Mouse (Mus musculus) MEL (cell line): ENCODE results near the gene Rps24. TPM values are rescaled to one million over a fixed set of nuclear protein-coding genes. Genes with fewer than 3 reads are reported as not detected.
A peak's percentile ranks its signal among the peaks of the same experiment; 100 is the strongest.

ENCODE experiments used
- DNase-seq: peaks from one replicate; pipeline ENCODE4 v3.0.0; 2011; ENCODE audit warnings: low read depth, low spot score
- H3K27ac ChIP-seq: 2 replicates; pipeline ENCODE4 v1.5.1; 2012; ENCODE audit warnings: low read depth, mild to moderate bottlenecking, control low read depth, low read length, moderate library complexity; ENCODE audit not compliant: control insufficient read depth
- H3K27me3 ChIP-seq, 2 experiments: fragments of 150-350 bp in 1 of 2; sonication (generic) in 1 of 2; 2 replicates each; pipeline ENCODE4 v1.6.1; 2012; ENCODE audit warnings: low read length in 2 of 2, mild to moderate bottlenecking in 2 of 2, improper control_type of control experiment in 1 of 2, moderate library complexity in 1 of 2; ENCODE audit not compliant: insufficient read depth in 2 of 2, control insufficient read depth in 1 of 2
- H3K36me3 ChIP-seq, 2 experiments: 2 replicates each; pipeline ENCODE4 v1.6.1; 2012 to 2014; ENCODE audit warnings: low read length in 2 of 2, improper control_type of control experiment in 1 of 2, inconsistent platforms in 1 of 2, mild to moderate bottlenecking in 1 of 2; ENCODE audit not compliant: insufficient read depth in 2 of 2, control insufficient read depth in 1 of 2
- H3K4me1 ChIP-seq, 2 experiments: fragments of 150-350 bp in 1 of 2; sonication (generic) in 1 of 2; 2 replicates each; pipeline ENCODE4 v1.6.1; 2012; ENCODE audit warnings: low read length in 2 of 2, improper control_type of control experiment in 1 of 2, mild to moderate bottlenecking in 1 of 2; ENCODE audit not compliant: insufficient read depth in 2 of 2, control insufficient read depth in 1 of 2
- H3K4me3 ChIP-seq, 2 experiments: fragments of 150-350 bp in 1 of 2; sonication (generic) in 1 of 2; 2 replicates each; pipeline ENCODE4 v1.5.1; 2012; ENCODE audit warnings: low read depth in 2 of 2, low read length in 2 of 2, mild to moderate bottlenecking in 2 of 2, moderate library complexity in 2 of 2, control low read depth in 1 of 2, improper control_type of control experiment in 1 of 2; ENCODE audit not compliant: control insufficient read depth in 1 of 2, insufficient read depth in 1 of 2
- H3K79me2 ChIP-seq: 2 replicates; pipeline ENCODE4 v1.6.1; 2012; ENCODE audit warnings: mild to moderate bottlenecking, low read length, moderate library complexity; ENCODE audit not compliant: control insufficient read depth, poor library complexity, insufficient read depth
- H3K9ac ChIP-seq: 2 replicates; pipeline ENCODE4 v1.6.1; 2012; ENCODE audit warnings: low read depth, mild to moderate bottlenecking, control low read depth, low read length, moderate library complexity; ENCODE audit not compliant: control insufficient read depth, poor library complexity, severe bottlenecking
- H3K9me3 ChIP-seq: fragments of 150-350 bp; sonication (generic); replicated peaks from 2 replicates; pipeline ENCODE4 v1.6.1; 2012; ENCODE audit warnings: mild to moderate bottlenecking, low read length, improper control_type of control experiment, moderate library complexity; ENCODE audit not compliant: insufficient read depth
- BHLHE40 ChIP-seq: IDR thresholded peaks from 2 replicates; pipeline ENCODE4 v1.6.1; 2012; ENCODE audit warnings: low read depth, mild to moderate bottlenecking, inconsistent platforms, low read length, improper control_type of control experiment, borderline replicate concordance
- CHD1 ChIP-seq: IDR thresholded peaks from 2 replicates; pipeline ENCODE4 v1.6.1; 2012; ENCODE audit warnings: low read depth, mild to moderate bottlenecking, inconsistent platforms, low read length, improper control_type of control experiment
- EP300 ChIP-seq, 2 experiments: IDR thresholded peaks; 2 replicates each; pipeline ENCODE4 v1.6.1; 2011; ENCODE audit warnings: improper control_type of control experiment in 2 of 2, low read length in 2 of 2, low read depth in 1 of 2, mild to moderate bottlenecking in 1 of 2
- ETS1 ChIP-seq: IDR thresholded peaks from 2 replicates; pipeline ENCODE4 v1.6.1; 2012; ENCODE audit warnings: low read depth, mild to moderate bottlenecking, inconsistent platforms, low read length, improper control_type of control experiment, moderate library complexity
- MYC ChIP-seq: IDR thresholded peaks from 2 replicates; pipeline ENCODE4 v1.6.1; 2011; ENCODE audit warnings: low read depth, mild to moderate bottlenecking, low read length, improper control_type of control experiment, moderate library complexity
- NELFE ChIP-seq: IDR thresholded peaks from 2 replicates; pipeline ENCODE4 v1.6.1; 2011; ENCODE audit warnings: low read depth, low read length, improper control_type of control experiment
- POLR2A ChIP-seq, 2 experiments: IDR thresholded peaks; 2 replicates each; pipeline ENCODE4 v1.6.1; 2011 to 2012; ENCODE audit warnings: low read length in 2 of 2, mild to moderate bottlenecking in 2 of 2, control low read depth in 1 of 2, improper control_type of control experiment in 1 of 2, low read depth in 1 of 2, moderate library complexity in 1 of 2; ENCODE audit not compliant: control insufficient read depth in 1 of 2, insufficient read depth in 1 of 2, poor library complexity in 1 of 2
- POLR2AphosphoS2 ChIP-seq: IDR thresholded peaks from 2 replicates; pipeline ENCODE4 v1.6.1; 2011; ENCODE audit warnings: low read length, improper control_type of control experiment
- POLR2AphosphoS5 ChIP-seq: IDR thresholded peaks from 2 replicates; pipeline ENCODE4 v1.6.1; 2012; ENCODE audit warnings: low read depth, borderline replicate concordance, mild to moderate bottlenecking, inconsistent platforms, low read length, moderate library complexity, mixed read lengths
- SIN3A ChIP-seq: IDR thresholded peaks from 2 replicates; pipeline ENCODE4 v1.6.1; 2012; ENCODE audit warnings: low read length, improper control_type of control experiment, inconsistent platforms
- SMC3 ChIP-seq: IDR thresholded peaks from 2 replicates; pipeline ENCODE4 v1.6.1; 2011; ENCODE audit warnings: low read depth, low read length, improper control_type of control experiment
- USF1 ChIP-seq: IDR thresholded peaks from 2 replicates; pipeline ENCODE4 v1.6.1; 2014; ENCODE audit warnings: low read depth, mild to moderate bottlenecking, inconsistent platforms, low read length, improper control_type of control experiment, moderate library complexity
- ZKSCAN1 ChIP-seq: IDR thresholded peaks from 2 replicates; pipeline ENCODE4 v1.6.1; 2012; ENCODE audit warnings: low read depth, mild to moderate bottlenecking, inconsistent platforms, low read length, improper control_type of control experiment, moderate library complexity
- ZMIZ1 ChIP-seq: IDR thresholded peaks from 2 replicates; pipeline ENCODE4 v1.6.1; 2012; ENCODE audit warnings: low read depth, mild to moderate bottlenecking, inconsistent platforms, low read length, improper control_type of control experiment, moderate library complexity
- ZNF384 ChIP-seq: IDR thresholded peaks from 2 replicates; pipeline ENCODE4 v1.6.1; 2012; ENCODE audit warnings: low read depth, mild to moderate bottlenecking, inconsistent platforms, low read length, improper control_type of control experiment
- polyA plus RNA-seq, 2 experiments: library from polyadenylated mRNA; stranded (reverse) in 1 of 2; unstranded in 1 of 2; fragments of >175 nt in 1 of 2; fragments of >200 nt in 1 of 2; gene quantifications; 2 replicates each; pipeline versions ENCODE4 v1.2.1 to v1.2.4; 2012; ENCODE audit warnings: low replicate concordance in 2 of 2, low read depth in 1 of 2; ENCODE audit not compliant: insufficient read length in 2 of 2, insufficient read depth in 1 of 2, missing spikeins in 1 of 2
- total RNA-seq: library from RNA; depleted of rRNA; stranded (reverse); fragments of 300-350 nt; gene quantifications from 2 replicates; pipeline ENCODE4 v1.2.3, GENCODE M21; 2012

Rps24 gene
- total and polyA plus RNA-seq, 3 experiments: 2,687 to 2,914 TPM; not detected in 1

- Histone ChIP-seq H3K79me2 (peaks cover 15% of the 10 kb centered on the region), H3K27ac (no peak overlapping the region), H3K9me3 (no peaks in the 10 kb centered on the region), H3K4me1 (peaks cover 0 to 11% of the 10 kb centered on the region in 2 experiments; a peak in 2 of 4 replicates), H3K4me3 (no peak overlapping the region), H3K36me3 (peaks cover 30 to 35% of the 10 kb centered on the region in 2 experiments), H3K27me3 (no peaks in the 10 kb centered on the region), H3K9ac (no peak overlapping the region)
- TF ChIP-seq NELFE: 0 out of 2 replicates have a peak, but pooled peaks have one; percentile 38
- peak; percentile 58; the same call in 1 of the 2 replicates for TF ChIP-seq POLR2AphosphoS5
- TF ChIP-seq SMC3: no peak
- no peak for TF ChIP-seq BHLHE40
- TF ChIP-seq CHD1: no peak
- no peak for TF ChIP-seq ETS1
- TF ChIP-seq MYC: no peak
- no peak for TF ChIP-seq ZNF384
- no peak for TF ChIP-seq EP300 (IDR thresholded peaks at IDR 0.05; ENCODE audit: low read depth in 1 of 2, low read length in 2 of 2)
- no peak for TF ChIP-seq USF1
- TF ChIP-seq POLR2AphosphoS2: peak; percentile 52; the same call in 1 of the 2 replicates
- TF ChIP-seq ZKSCAN1: no peak
- peak; percentile 43 for TF ChIP-seq ZMIZ1
- TF ChIP-seq SIN3A: no peak
- peak; percentile 40 for DNase-seq
Observed at GRCm38 (mm10) chr14:24498561-24499255, 11.8 kb downstream of the Rps24 start.

- Histone ChIP-seq H3K27me3 (no peaks in the 10 kb centered on the region), H3K79me2 (peaks cover 8% of the 10 kb centered on the region; the same call in 1 of the 2 replicates), H3K27ac (no peak overlapping the region), H3K9me3 (no peaks in the 10 kb centered on the region), H3K4me3 (no peak overlapping the region), H3K36me3 (peaks cover 22 to 29% of the 10 kb centered on the region in 2 experiments), H3K4me1 (peaks cover 0 to 6% of the 10 kb centered on the region in 2 experiments; a peak in 2 of 4 replicates), H3K9ac (no peak overlapping the region)
- TF ChIP-seq POLR2A (IDR thresholded peaks at IDR 0.05; ENCODE audit: control insufficient read depth in 1 of 2, insufficient read depth in 1 of 2, low read depth in 1 of 2, low read length in 2 of 2, poor library complexity in 1 of 2) (peak in 1 of 2 experiments; percentile 8; a peak in 1 of 4 replicates), CHD1 (no peak), ZMIZ1 (peak; percentile 4; the same call in 1 of the 2 replicates)
- DNase-seq: no peak
Observed at GRCm38 (mm10) chr14:24499478-24499877, 12.6 kb downstream of the Rps24 start.
